Mouse (Mus musculus) stomach, embryonic 14.5 days (tissue): Measurements from ENCODE around the gene Gm17469. TPM values are rescaled to one million over a fixed set of nuclear protein-coding genes. Genes with fewer than 3 reads are reported as not detected.
"Not testable (repeated sequence)": the region's sequence is repeated elsewhere in the genome, so short reads cannot be mapped to it uniquely, and the experiment has no call there.

Experiments used
- ATAC-seq: fragments of 200-750 bp; cut with Nextera tagmentation; 2 replicates; pipeline ENCODE4 v1.8.0; 2017; ENCODE audit warnings: low read depth, moderate TSS enrichment; ENCODE audit not compliant: insufficient number of reproducible peaks, insufficient read depth, low FRiP score
- H3K27ac ChIP-seq: fragments of 300-500 bp; sonication (generic); 2 replicates; pipeline ENCODE4 v1.5.1; 2014; ENCODE audit warnings: mild to moderate bottlenecking, low read length, moderate library complexity, mixed read lengths
- H3K27me3 ChIP-seq: fragments of 300-500 bp; sonication (generic); 2 replicates; pipeline ENCODE4 v1.6.1; 2014; ENCODE audit warnings: low read length, control low read depth, mixed read lengths; ENCODE audit not compliant: control insufficient read depth, insufficient read depth
- H3K36me3 ChIP-seq: fragments of 300-500 bp; sonication (generic); 2 replicates; pipeline ENCODE4 v1.6.1; 2014; ENCODE audit warnings: mild to moderate bottlenecking, control low read depth, low read length, moderate library complexity, mixed read lengths; ENCODE audit not compliant: control insufficient read depth, insufficient read depth
- H3K4me1 ChIP-seq: fragments of 300-500 bp; sonication (generic); 2 replicates; pipeline ENCODE4 v1.6.1; 2014; ENCODE audit warnings: low read length, control low read depth, mixed read lengths; ENCODE audit not compliant: control insufficient read depth, insufficient read depth
- H3K4me2 ChIP-seq: fragments of 300-500 bp; sonication (generic); replicated peaks from 2 replicates; pipeline ENCODE4 v1.6.1; 2014; ENCODE audit warnings: low read depth, low read length, control low read depth
- H3K4me3 ChIP-seq: fragments of 300-500 bp; sonication (generic); 2 replicates; pipeline ENCODE4 v1.5.1; 2014; ENCODE audit warnings: low read depth, low read length, control low read depth
- H3K9ac ChIP-seq: fragments of 300-500 bp; sonication (generic); replicated peaks from 2 replicates; pipeline ENCODE4 v1.6.1; 2014; ENCODE audit warnings: low read depth, mild to moderate bottlenecking, control low read depth, low read length, moderate library complexity, mixed read lengths
- H3K9me3 ChIP-seq: fragments of 300-500 bp; sonication (generic); 2 replicates; pipeline ENCODE4 v1.6.1; 2016; ENCODE audit warnings: low read depth, low read length, control low read depth; ENCODE audit not compliant: control insufficient read depth
- WGBS: fragments of 180-500 bp; shearing (Covaris S2); extraction: QIAGEN DNeasy Blood & Tissue Kit; methylation state at CpG from one replicate; pipeline ENCODE4 v1.1.7; 2014; 5-methylcytosine and 5-hydroxymethylcytosine counted together
- polyA plus RNA-seq: library from polyadenylated mRNA; unstranded; fragments of >200 nt; fragmentation: Nextera tagmentation; extraction: Ambion mirVana; gene quantifications from 2 replicates; pipeline ENCODE4 v1.2.1, GENCODE M21; 2014

Gene Gm17469
- polyA plus RNA-seq = not detected in 2 replicates

DNA sequence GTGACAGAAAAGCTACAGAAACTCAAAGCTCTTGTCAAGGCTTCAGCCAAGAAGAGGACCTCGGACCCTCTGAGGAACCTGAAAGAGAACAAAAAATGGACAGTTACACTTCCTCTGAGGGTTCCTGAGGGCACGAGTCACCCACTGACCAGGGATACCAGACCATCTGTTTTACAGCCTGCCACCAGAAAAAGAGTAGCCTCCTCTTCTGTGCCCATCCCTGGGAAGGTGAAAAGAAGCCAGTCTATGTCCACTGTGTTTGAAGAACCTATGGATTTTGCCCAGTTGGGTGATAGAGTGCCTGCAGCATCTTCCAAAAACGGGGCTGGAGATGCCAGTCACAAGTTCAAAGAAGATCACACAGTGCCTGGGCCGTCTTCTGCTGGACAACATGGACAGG lies at the start of gene Gm17469:
Gene Gm17469, plus strand, starts transcription at position 301 of the 400 bp plus-strand sequence.
- H3K27me3 ChIP-seq, H3K4me1 ChIP-seq, H3K27ac ChIP-seq, H3K4me2 ChIP-seq, ATAC-seq, H3K9me3 ChIP-seq, H3K4me3 ChIP-seq, H3K9ac ChIP-seq, H3K36me3 ChIP-seq: not testable (repeated sequence)
- WGBS = no CpG with 5 or more reads among the region's 4 CpGs

Other genes with a start within 250 kb of the Gm17469 start
- gene Gm17584, start 129.3 kb upstream of the Gm17469 start, polyA plus RNA-seq = not detected in 2 replicates